Mouse (Mus musculus): ENCODE data around the gene Gm9837.

GRCm38 (mm10) chr11:53491954-53492401 is 21.7 kb upstream of the Gm9837 start:
- TF ChIP-seq POLR2A (IDR thresholded peaks at IDR 0.05; ENCODE audit: low read depth, low read length) (peak; percentile 48), CTCF (conservative IDR thresholded peaks at IDR 0.05 in 1 of 2, IDR thresholded peaks at IDR 0.05 in 1 of 2; ENCODE audit: low read depth in 2 of 2, low read length in 2 of 2) (no peak), USF1 (IDR thresholded peaks at IDR 0.05; ENCODE audit: low read depth, low read length) (peak; percentile 83), EP300 (IDR thresholded peaks at IDR 0.05; ENCODE audit: low read length) (peak; percentile 83), E2F4 (IDR thresholded peaks at IDR 0.05; ENCODE audit: insufficient replicate concordance, low read depth, low read length) (0 out of 2 replicates have a peak, but pooled peaks have one; percentile 31), MYC (IDR thresholded peaks at IDR 0.05; ENCODE audit: low read depth, low read length) (peak; percentile 74; the same call in 1 of the 2 replicates), TCF12 (IDR thresholded peaks at IDR 0.05; ENCODE audit: low read depth, low read length) (peak; percentile 57; the same call in 1 of the 2 replicates), MEF2A (IDR thresholded peaks at IDR 0.05; ENCODE audit: borderline replicate concordance, low read depth, low read length) (peak; percentile 88), CHD1 (IDR thresholded peaks at IDR 0.05; ENCODE audit: low read depth, low read length) (no peak), ZC3H11A (IDR thresholded peaks at IDR 0.05; ENCODE audit: low read depth, low read length) (no peak), ZKSCAN1 (IDR thresholded peaks at IDR 0.05; ENCODE audit: borderline replicate concordance, low read depth, low read length) (no peak), MAZ (IDR thresholded peaks at IDR 0.05; ENCODE audit: low read depth, low read length) (peak; percentile 70; the same call in 1 of the 2 replicates), MXI1 (IDR thresholded peaks at IDR 0.05; ENCODE audit: low read depth, low read length) (peak; percentile 82), SIN3A (IDR thresholded peaks at IDR 0.05; ENCODE audit: low read length) (peak; percentile 85; the same call in 1 of the 2 replicates)

All from CH12.LX (cell line).